In the genomic region with DNA sequence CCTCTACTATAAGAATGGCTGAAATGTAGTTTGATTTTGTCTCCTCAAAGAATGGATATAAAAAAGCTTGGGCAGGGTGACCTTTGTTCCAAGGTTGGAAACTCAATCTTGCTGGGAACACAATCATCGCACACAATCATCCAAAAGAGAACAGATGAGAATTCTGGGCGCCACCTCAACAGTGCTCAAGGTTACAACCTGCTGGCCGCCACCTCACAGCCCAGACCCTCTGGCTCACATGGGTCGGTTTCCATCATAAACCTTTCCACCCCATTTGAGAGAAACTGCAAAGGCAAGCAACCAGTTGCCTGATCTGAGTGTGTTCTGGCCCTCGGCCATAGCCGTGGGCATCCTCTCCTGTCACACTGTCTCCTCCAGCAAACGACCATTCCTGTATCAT, we compare ENCODE assay signal across 19 mouse cellular contexts.
"Had no signal": no experiment of that assay in that cellular context is flagged by ENCODE, and none has a peak within 500 bp of the region (broad histone marks: within the 10 kb centered on the region; RNA-seq: fewer than 3 reads in every experiment).

No protein-coding gene starts in this region.

- H3K27me3 ChIP-seq: midbrain, embryonic 12.5 days; neural tube, embryonic 13.5 days; neural tube, embryonic 15.5 days had no signal

- H3K36me3 ChIP-seq: midbrain, embryonic 10.5 days; midbrain, embryonic 12.5 days; neural tube, embryonic 13.5 days; neural tube, embryonic 15.5 days had no signal

- DNase-seq: lung, adult 18-20 months; lung, embryonic 14.5 days; lung, postnatal 10 days; lung, postnatal 4 days; midbrain, embryonic 14.5 days; retina, postnatal 1 day; right cerebral cortex, adult 18-20 months; right cerebral cortex, postnatal 25 days; right cerebral cortex, postnatal 4 days; spleen, adult 18-20 months; thymus, adult 18-20 months; thymus, postnatal 14 days; thymus, postnatal 36 days had no signal

- H3K9me3 ChIP-seq: midbrain, embryonic 10.5 days; midbrain, embryonic 12.5 days; neural tube, embryonic 13.5 days; neural tube, embryonic 15.5 days had no signal

- H3K4me1 ChIP-seq: midbrain, embryonic 12.5 days; neural tube, embryonic 13.5 days; neural tube, embryonic 15.5 days had no signal

- H3K27ac ChIP-seq: midbrain, embryonic 10.5 days; midbrain, embryonic 12.5 days; neural tube, embryonic 13.5 days; neural tube, embryonic 15.5 days had no signal

- ATAC-seq: midbrain, embryonic 16.5 days had no signal

- H3K4me2 ChIP-seq: lung, embryonic 14.5 days; midbrain, embryonic 12.5 days; neural tube, embryonic 13.5 days; neural tube, embryonic 15.5 days had no signal

- H3K9ac ChIP-seq: lung, embryonic 14.5 days; midbrain, embryonic 12.5 days; neural tube, embryonic 13.5 days; neural tube, embryonic 15.5 days had no signal

- H3K4me3 ChIP-seq: midbrain, embryonic 10.5 days; midbrain, embryonic 12.5 days; myocyte; neural tube, embryonic 13.5 days; neural tube, embryonic 15.5 days had no signal
